Mouse (Mus musculus): Measurements from ENCODE around the gene Ddx58.

Ddx58 gene

DNA sequence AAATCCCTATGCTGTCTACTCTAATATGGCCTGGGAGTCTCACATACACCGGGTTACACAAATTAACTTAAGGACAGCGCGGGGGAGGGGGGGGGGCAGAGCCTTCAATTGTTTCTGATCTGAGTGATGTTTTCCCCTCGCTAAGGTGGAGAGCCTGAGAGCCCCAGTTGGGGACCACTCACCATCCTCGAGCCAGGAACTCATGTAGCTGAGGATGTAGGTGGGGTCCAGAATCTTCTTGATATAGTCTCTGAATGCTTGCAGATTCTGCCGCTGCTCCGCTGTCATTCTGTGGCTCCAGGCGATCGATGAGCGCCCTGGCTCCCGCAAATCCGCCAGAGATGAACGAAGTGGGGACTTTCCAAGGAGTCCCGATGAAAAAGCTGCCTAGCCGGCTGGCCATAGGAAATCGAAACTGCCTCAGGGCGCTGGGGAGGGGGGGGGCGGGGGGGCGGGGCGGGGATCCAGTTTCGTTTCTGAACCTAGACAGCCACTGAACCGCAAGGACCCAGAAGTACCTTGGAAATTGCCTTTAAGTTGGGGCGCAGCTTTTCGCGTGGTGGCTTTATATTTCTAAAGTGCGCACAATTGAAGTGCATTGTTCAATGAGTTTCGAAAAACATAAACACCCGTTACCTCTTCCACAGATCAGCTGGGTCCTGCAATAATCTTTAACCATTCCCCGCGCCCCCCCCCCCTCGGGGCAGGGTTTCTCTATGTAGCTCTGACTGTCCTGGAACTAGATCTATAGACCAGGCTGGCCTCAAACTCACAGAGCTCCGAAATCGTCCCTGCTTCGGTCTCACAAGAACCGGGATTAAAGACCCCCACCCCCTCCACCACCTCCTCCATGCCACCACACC is at the start of gene Ddx58:
Ddx58 (minus strand) TSS at position 420 of the 863 bp plus-strand sequence.
- in situ Hi-C loops (cut with MseI, MboI): no loop called here

DNA sequence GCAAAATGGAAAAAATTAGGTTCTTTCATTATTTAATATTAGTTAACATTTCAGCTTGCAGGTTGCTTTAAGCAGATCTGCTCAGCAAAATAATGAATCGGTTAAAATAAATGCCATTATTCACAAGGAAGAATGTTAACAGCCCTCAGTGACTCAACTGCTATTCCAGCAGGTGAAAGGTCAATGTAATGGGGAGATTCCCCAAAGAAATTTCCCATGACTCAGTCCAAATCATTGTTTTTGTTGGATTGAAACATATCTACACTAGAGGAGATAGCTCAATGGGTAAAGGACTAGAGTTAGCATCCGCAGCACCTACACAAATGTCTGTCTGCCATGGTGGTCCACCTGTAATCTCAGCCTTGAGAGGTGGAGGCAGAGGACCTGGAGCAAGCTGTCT is 49.4 kb upstream of the Ddx58 start:
- in situ Hi-C loops (cut with MseI, MboI): no loop called here

DNA sequence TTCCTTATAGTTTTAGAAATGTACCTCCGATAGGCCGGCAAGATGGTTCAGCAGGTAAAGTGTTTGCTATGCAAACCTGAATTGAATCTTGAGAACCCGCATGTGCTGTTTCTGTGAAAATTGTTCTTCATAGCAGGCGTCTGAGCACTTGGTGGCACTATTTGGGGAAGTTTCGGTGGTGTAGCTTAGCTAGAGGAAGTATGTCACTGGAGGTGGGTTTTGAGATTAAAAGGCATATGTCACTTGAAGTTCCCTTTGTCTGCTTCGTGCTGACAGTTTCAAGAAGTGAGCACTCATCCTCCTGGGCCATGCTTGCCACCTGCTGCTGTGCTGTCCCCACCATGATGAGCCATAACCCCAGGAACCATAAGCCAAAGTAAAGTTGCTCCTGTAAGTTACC is 47.8 kb upstream of the Ddx58 start:
- in situ Hi-C loops (cut with MseI, MboI): no loop called here

DNA sequence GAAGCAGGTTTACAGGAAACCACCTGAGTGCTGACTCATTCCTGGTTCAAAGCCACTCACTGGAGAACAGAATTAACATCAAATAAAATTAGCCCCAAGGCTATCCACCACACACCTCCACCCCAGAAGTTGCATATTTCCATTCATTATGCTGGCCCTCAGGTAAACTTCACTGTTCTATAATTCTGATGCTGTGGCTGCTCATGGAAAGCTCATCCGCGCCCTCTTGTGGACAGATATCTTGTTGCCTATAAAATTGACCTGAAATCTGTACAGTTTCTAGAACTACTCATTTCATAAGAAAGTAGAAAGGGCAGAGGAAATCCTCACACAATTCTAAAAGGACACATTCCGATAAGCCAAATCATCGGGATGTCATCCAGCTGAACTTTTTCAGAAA is 46.0 kb upstream of the Ddx58 start:
- in situ Hi-C loops (cut with MseI, MboI): no loop called here

DNA sequence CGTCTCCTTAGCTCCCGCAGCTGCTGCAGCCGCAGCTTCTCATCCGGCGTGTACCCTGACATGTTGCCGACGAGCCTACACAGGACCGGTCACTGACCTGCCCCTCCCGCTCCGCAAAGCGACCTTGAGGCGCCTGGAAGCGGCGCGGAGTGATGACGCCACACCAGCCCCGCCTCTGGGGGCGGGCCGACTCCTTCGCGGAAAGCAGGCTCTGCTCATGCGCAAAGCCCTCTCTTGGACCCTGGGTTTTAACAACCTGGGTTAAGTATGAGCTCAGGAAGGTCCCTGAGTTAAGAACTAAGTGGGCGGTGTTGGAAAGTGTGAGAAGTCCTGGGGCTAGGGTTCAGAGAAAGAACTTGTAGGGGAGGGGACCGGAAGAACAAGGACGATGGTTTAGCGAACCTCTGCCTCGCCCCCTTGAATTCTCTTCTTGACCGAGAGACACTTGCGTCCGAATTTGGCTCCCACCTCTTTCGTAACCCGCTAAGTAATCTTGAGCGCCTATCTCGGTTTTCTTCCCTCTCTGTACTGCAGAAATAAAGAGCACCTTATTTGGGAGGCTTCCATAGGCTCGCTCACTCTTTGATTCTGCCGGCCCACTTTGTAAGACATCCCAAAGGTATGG is 39.8 kb upstream of the Ddx58 start, which contains the start of gene Ndufb6:
Ndufb6 (minus strand) TSS at position 146 of the 625 bp plus-strand sequence.
- in situ Hi-C loops (cut with MseI, MboI): no loop called here

DNA sequence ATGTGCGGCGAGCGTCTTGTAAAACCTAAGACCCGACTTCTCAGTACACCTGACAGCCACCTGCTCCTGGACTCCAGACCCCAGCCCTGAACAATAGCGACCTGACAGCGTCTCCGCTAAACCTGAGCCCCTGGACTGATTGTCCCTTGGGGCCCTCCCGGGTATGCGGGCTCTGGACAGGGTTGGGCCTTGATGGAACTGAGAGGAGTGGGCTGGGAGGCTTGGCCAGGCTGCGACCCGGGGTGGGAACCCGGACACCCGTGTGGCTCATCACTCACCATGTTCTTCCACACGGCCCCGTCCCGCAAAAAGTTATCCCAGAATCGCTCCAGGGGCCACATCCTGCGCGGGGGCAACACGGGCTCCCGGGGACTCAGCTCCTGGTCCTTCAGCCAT is 39.2 kb upstream of the Ddx58 start:
- in situ Hi-C loops (cut with MseI, MboI): no loop called here

DNA sequence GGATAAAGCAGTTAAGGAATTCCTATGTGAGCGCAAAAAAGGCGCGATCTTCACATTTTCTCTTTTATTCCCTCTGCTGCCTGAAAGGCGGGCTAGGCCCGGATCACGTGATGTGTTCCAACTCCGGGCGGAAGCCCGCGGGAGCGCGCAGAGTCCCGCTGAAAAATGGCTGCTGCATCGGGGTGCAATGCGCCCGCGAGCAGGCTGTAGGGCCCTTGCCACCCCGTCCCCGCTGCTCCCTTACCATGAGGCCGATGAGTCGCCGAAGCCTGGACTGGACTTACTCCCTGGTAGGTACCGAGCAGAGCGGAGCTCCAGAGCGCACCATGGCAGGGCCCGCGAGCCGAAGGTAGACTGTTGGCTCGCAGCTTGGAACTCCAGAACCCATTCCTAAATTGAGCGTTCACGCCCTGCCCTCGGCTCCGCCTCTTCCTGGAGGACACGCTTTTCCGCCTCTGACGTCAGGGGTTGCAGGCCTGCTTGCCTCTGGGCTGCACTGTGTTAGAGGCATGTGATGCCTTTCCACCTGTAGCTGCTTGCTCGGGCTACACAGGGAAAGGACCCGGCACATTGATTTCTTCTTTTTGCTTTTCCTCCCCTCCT is 29.9 kb upstream of the Ddx58 start, which contains the start of the genes Smim27 and Topors:
Smim27 (plus strand) TSS at position 150 of the 603 bp plus-strand sequence.
Topors (minus strand) TSS at position 421 of the 603 bp plus-strand sequence.
- in situ Hi-C loops (cut with MseI, MboI): no loop called here

DNA sequence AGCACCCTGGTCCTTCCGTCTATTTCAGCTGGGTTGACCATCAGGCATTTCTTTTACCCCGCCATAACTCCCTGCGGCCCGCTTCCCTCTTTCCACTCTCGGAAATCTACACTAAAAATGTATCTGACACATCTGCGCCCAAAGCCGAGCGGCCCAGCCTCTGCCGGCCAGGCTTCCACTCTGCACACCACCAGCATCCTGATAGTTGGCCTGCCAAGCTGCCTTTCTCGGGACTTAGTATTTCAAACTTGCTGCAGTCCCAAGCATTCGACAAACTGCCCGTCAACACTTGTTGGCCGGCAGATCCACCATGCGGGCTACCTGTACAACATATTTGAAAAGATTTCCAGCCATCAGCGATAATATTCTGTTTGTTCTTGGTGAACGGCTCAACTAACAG is 29.2 kb upstream of the Ddx58 start:
- in situ Hi-C loops (cut with MseI, MboI): no loop called here

DNA sequence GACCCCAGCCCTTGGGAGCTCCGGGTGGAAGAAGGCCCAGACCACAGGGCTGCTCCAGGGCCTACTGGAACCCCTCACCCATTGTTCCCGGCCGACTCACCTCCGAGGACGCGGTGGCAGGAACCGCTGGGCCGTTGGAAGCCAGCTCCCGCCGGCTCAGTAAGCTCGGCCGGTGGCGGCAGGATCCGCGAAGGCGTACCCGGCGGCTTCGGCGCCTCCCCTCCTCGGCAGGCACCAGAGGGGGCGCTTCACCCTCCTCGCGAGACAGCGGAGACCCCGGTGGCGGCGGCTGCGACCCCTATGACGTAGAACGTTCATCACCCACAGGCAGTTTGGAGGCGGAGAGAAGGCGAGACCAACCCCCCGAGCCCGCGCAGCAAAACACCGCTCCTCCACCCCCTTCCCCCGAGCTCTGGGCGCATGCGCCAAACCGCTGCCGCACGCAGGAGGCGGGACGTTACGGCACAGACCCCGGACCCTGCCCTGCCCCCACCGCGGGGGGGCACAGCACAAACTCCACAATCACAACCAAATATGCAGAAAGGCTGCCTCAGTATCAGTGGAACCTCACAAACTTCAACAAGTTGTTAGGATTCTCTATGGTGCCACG is 28.7 kb upstream of the Ddx58 start:
- in situ Hi-C loops (cut with MseI, MboI): no loop called here

DNA sequence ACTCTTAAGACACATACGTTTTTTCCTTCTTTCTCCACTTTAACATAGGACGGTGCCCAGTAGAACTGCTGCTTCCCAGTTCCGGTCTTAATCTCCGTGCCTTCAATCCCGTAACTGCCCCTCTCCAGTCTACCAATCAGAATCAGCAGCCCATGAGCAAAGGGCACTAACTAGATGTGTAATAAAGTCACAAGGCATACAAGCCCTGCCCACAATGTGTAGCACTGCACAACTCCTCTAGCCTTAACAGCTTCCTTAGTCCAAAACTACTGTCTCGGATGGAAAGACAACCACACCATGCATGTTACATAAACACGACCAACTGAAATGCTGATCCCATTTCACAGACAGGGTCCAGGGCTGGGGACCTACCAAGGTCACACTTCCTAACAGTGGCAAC is 28.1 kb upstream of the Ddx58 start:
- in situ Hi-C loops (cut with MseI, MboI): no loop called here

DNA sequence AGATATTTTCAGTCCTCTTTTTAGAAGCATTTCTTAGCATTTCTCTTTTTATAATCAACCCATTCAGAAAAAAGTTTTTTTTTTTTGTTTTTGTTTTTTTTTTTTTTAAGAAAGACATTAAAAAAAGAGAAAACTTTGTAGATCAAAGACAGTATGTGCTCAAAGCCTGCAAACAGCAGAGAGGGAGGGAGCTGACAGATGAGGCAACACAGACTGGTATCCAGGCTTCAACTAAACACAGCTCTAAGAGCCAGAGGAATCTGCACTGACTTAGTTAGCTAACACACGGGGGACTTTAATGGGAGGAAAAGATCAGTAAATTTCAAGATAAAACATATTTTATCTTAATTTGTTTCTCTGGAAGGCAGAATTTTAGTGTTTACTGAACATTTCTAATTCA is 24.7 kb upstream of the Ddx58 start:
- in situ Hi-C loops (cut with MseI, MboI): no loop called here

DNA sequence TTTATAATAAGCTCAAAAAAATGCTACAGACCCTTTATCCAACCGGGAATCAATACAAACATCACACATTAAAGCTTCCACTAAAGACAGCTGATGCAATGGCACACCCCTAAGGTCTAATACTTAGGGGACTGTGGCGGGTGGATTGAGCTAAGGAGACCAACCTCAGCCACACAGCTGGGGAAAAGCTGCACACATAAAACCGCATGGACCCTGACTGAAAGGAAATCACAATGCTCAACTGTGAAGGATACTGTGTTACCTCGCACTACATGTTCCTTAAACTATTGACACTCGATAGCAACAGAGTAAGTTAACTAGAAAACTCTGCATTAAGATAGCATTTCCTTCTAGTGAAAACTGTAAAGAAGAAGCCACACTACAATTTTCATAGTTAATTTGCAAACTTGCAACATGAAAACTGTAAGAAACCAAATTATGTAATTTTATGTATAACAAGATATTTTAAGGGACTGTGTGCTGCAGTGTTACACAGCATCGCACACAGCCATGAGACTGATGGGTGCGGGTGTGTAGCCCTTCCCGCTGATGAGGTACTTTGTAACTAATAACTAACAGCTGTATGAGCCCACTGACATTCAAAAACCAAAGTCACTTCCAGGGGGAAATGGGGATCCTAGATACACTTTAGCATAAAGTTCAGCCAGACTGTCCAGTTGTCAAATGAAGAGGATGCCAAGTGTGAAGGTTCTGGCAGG is 14.9 kb upstream of the Ddx58 start:
- in situ Hi-C loops (cut with MseI, MboI): no loop called here

DNA sequence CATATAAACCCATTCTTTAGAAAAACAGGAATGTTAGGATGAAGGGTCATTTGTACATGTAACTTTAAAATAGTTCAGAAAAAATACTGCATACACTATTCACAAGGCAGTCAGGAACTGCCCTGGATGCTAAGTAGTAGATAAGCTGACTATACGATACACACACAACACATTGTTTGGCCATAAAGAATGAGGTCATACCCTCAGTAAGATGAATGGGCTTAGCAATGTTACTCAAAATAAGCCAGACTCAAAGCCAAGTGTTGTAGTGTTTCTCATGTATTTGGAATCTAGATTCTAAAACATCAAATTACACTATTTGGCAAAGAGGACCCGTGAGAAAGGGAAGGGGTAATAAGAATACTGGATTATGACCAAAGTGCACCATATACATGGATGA is 14.1 kb upstream of the Ddx58 start:
- in situ Hi-C loops (cut with MseI, MboI): no loop called here

DNA sequence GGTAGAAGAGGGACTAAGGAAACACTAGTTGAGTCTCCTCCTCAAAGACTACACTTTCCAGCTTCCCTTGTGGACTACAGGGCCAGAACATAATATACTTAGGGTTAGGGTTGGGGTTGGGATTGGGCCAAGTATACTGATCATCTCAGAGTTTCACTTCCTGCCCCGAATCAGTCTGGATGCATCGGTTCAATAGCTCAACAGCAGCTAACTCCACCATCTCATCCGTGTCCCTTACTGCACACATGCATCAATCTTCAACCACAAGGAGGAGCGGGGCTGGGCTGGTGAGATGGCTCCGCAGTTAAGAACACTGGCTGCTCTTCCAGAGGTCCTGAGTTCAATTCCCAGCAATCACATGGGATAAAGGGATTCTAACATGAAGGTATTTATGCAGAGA is 11.4 kb upstream of the Ddx58 start:
- in situ Hi-C loops (cut with MseI, MboI): no loop called here

DNA sequence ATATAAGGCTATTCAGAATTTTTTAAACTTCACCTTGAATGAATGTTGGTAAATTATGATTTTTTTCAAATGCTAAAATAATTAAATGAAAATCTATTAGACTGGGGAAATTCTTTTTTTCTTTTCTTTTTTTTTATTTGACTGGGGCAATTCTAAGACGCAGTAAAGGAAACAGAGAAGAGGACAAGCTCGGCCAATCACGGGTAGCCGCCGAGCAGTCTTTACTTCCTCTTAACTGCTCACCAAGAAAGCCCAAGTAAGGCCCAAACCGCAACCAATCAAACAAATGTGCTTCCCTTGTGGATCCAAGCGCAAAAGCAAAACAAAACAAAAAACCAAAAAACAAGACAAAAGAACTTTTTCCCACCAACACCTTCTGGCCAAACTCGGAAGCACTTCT is 4.4 kb upstream of the Ddx58 start:
- in situ Hi-C loops (cut with MseI, MboI): no loop called here

DNA sequence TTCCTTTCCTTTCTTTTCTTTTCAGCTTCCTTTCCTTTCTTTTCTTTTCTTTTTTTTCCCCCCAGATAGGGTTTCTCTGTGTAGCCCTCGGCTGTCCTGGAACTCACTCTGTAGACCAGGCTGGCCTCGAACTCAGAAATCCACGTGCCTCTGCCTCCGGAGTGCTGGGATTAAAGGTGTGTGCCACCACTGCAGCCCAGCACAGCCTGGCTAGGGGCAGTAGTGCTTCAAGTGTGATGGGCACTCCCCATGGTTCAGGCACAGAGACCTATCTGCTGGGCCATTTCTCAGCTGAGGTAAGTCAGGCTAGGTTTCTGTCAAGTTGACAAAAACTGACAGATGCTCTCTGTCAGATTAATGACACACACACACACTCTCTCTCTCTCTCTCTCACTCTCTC is 3.4 kb upstream of the Ddx58 start:
- in situ Hi-C loops (cut with MseI, MboI): no loop called here

DNA sequence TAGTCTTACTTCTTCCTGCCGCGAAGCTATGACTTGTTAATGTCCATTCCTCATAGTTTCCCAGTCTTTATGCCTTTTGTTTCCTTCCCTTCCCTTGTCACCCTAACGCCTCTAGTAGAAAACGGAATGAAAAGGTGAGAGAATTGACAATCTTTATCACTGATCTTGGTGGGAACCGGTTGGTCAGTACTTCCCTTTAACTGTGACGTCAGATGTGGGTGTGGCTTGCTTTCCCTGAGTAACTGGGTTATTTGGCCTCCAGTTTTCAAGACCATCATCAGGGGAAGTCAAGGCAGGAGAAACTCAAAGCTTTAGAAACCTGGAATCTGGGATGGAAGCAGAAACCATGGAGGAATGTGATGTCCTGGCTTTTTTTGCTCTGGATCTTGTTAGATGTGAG is 2.3 kb upstream of the Ddx58 start:
- in situ Hi-C loops (cut with MseI, MboI): no loop called here

DNA sequence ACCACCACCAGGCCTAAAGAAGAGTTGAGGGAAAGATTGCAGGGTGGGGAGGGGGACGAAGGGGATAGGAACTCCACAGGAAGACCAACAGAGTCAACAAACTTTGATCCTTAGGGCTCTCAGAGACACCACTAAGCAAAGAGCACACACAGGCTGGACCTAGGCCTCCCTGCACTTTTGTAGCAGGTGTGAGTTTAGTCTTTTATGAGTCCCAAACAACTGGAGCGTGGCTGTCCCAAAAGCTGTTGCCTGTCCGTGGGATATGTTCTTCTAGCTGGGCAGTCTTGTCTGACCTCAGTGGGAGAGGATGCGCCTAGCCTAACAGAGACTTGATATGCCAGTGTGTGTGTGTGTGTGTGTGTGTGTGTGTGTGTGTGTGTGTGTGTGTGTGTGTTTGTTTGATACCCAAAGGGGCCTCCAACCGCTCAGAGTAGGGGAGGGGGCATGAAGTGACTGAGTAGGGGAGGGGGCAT is 680 bp upstream of the Ddx58 start:
- in situ Hi-C loops (cut with MseI, MboI): no loop called here

DNA sequence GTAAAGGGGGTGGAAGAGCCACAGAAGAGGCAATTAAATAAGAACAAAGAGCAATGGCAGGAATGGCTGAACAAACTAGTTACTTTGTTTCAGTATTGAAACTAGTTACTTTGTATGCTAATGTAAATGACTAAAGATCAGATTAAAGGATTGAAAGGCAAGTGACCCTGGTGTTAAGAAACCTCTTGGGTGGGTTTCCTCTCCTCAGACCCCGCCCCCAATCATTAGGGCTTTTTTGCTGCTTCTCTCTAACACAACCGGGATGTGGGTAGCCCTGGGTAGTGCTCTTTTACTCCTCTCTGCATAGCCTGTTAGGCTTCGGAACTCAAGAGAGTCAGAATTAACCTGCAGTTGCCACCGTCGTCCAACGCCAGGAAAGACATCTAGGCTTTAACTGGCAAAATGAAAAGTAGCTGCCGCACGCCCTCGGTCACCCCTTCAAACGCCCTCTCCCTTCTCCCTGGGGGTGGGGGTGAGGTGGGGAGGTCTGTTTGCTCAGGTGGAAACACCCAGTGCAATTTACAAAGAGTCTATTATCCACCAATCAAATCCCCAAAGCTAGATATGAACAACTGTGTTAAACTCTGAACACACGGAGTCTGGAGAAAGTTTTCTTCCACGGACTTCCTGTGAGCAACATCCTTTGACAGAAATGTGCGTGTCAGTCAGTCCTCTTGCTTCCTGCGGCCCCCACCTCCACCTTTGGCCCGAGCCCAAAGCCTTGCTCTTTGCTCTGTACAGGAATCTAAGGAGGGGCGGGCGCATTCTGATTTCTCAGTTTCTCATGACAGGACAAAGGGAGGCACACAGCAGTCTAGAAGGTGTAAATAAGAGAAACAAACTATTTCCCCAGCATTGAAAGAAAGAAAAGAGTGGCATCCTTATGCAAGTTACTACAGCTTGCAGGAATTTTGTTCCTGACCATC is 882 bp downstream of the Ddx58 start:
- in situ Hi-C loops (cut with MseI, MboI): no loop called here

DNA sequence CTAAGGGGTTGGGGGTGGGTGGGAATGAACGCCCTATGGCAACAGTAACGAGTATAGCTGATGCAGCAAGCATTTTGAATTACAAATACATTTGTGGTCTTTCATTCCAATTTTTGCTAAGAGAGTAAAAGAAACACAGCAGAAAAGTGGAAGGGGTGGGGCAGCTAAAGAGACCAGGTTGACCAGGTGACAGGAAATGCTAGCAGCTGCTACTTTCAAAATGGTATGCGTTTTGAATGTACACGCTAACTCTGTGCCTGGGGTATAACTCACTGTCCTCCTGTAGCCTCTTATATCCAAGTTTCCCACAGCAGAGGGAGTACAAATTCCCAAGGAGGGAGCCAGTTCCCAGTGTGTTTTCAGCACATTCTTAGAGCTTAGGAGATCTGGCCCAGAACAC is 2.8 kb downstream of the Ddx58 start:
- in situ Hi-C loops (cut with MseI, MboI): no loop called here
